Mouse (Mus musculus) monocyte, adult 2 months (primary cell): ENCODE data around the gene Taf6.

ENCODE experiments used
- DNase-seq, 2 experiments: peaks; one replicate each; pipeline ENCODE4 v3.0.0; 2022; ENCODE audit warnings: low spot score in 2 of 2, low read depth in 1 of 2

Taf6 gene

GRCm38 (mm10) chr5:138171695-138172491 is 15.4 kb downstream of the Taf6 start, which contains the start of the genes Ap4m1 and Mcm7:
Ap4m1 (plus strand) TSS chr5:138172002.
Mcm7 (minus strand) TSS chr5:138172422.
- peak; percentile 95 to 97 for DNase-seq

GRCm38 (mm10) chr5:138170936-138171561 is 16.2 kb downstream of the Taf6 start:
- DNase-seq: peak; percentile 86 to 89

- no peak for DNase-seq
Measured at GRCm38 (mm10) chr5:138165594-138165993, 21.7 kb downstream of the Taf6 start.

- no peak for DNase-seq
Measured at GRCm38 (mm10) chr5:138163610-138164009, 23.6 kb downstream of the Taf6 start.

- DNase-seq: no peak
Measured at GRCm38 (mm10) chr5:138163046-138163445, 24.2 kb downstream of the Taf6 start.

- peak; percentile 76 to 88 for DNase-seq
Measured at GRCm38 (mm10) chr5:138160842-138161665, 26.2 kb downstream of the Taf6 start, which contains the start of gene Cops6. Cops6 (plus strand) TSS chr5:138161071.

GRCm38 (mm10) chr5:138160224-138160762 is 27.0 kb downstream of the Taf6 start:
- DNase-seq: no peak

- peak; percentile 58 to 62 for DNase-seq
Measured at GRCm38 (mm10) chr5:138155443-138155976, 31.7 kb downstream of the Taf6 start, which contains the start of gene Zfp113. Zfp113 (minus strand) TSS chr5:138155744.

- no peak for DNase-seq
Measured at GRCm38 (mm10) chr5:138154390-138154789, 32.9 kb downstream of the Taf6 start.

- no peak for DNase-seq
Measured at GRCm38 (mm10) chr5:138138585-138138984, 48.7 kb downstream of the Taf6 start.

- DNase-seq: no peak
Measured at GRCm38 (mm10) chr5:138137935-138138549, 49.2 kb downstream of the Taf6 start.

- no peak for DNase-seq
Measured at GRCm38 (mm10) chr5:138137257-138137656, 50.0 kb downstream of the Taf6 start.

GRCm38 (mm10) chr5:138132425-138133064 is 54.7 kb downstream of the Taf6 start:
- DNase-seq: no peak
